Mouse (Mus musculus) forebrain, postnatal 0 days (tissue): ENCODE data around the gene Rasgef1b. TPM values are rescaled to one million over a fixed set of nuclear protein-coding genes. Genes with fewer than 3 reads are reported as not detected.

Source experiments
- ATAC-seq: fragments of 200-750 bp; cut with Nextera tagmentation; 2 replicates; pipeline ENCODE4 v1.8.0; 2017; ENCODE audit warnings: mild to moderate bottlenecking, moderate library complexity
- DNase-seq: peaks from one replicate; pipeline ENCODE4 v3.0.0-alpha.2; 2015
- H3K27ac ChIP-seq: fragments of 300-500 bp; sonication (generic); 2 replicates; pipeline ENCODE4 v1.5.1; 2014; ENCODE audit warnings: low read depth, mild to moderate bottlenecking, antibody characterized with exemption, low read length, moderate library complexity, mixed read lengths
- H3K27me3 ChIP-seq: fragments of 300-500 bp; sonication (generic); 2 replicates; pipeline ENCODE4 v1.6.1; 2014; ENCODE audit warnings: mild to moderate bottlenecking, low read length, mixed read lengths; ENCODE audit not compliant: insufficient read depth
- H3K36me3 ChIP-seq: fragments of 300-500 bp; sonication (generic); 2 replicates; pipeline ENCODE4 v1.6.1; 2014; ENCODE audit warnings: mild to moderate bottlenecking, moderate library complexity; ENCODE audit not compliant: insufficient read depth
- H3K4me1 ChIP-seq: fragments of 300-500 bp; sonication (generic); 2 replicates; pipeline ENCODE4 v1.6.1; 2014; ENCODE audit warnings: antibody characterized with exemption; ENCODE audit not compliant: insufficient read depth
- H3K4me2 ChIP-seq: fragments of 300-500 bp; sonication (generic); 2 replicates; pipeline ENCODE4 v1.6.1; 2014; ENCODE audit warnings: low read depth, mild to moderate bottlenecking, moderate library complexity
- H3K4me3 ChIP-seq: fragments of 300-500 bp; sonication (generic); 2 replicates; pipeline ENCODE4 v1.5.1; 2014; ENCODE audit warnings: low read depth, low read length, mixed read lengths
- H3K9ac ChIP-seq: fragments of 300-500 bp; sonication (generic); 2 replicates; pipeline ENCODE4 v1.6.1; 2014; ENCODE audit warnings: mild to moderate bottlenecking
- H3K9me3 ChIP-seq: fragments of 300-500 bp; sonication (generic); 2 replicates; pipeline ENCODE4 v1.6.1; 2016; ENCODE audit warnings: low read length
- CTCF ChIP-seq: sonication (generic); IDR thresholded peaks from 2 replicates; pipeline ENCODE4 v1.5.1; 2016; ENCODE audit warnings: antibody characterized with exemption, control low read depth, low read depth
- WGBS: fragments of 180-500 bp; shearing (Covaris S2); extraction: QIAGEN DNeasy Blood & Tissue Kit; methylation state at CpG from one replicate; pipeline ENCODE4 v1.1.7; 2014; 5-methylcytosine and 5-hydroxymethylcytosine counted together
- polyA plus RNA-seq: library from polyadenylated mRNA; unstranded; fragments of >200 nt; fragmentation: Nextera tagmentation; extraction: Ambion mirVana; gene quantifications from 2 replicates; pipeline ENCODE4 v1.2.1, GENCODE M21; 2015
- total RNA-seq: library from RNA; depleted of rRNA; stranded (reverse); fragments of >200 nt; gene quantifications from 2 replicates; pipeline ENCODE4 v1.2.3, GENCODE M21; 2014

Rasgef1b gene
- total and polyA plus RNA-seq, 2 experiments from 2014 or later = 49.6 to 51.0 TPM

DNA sequence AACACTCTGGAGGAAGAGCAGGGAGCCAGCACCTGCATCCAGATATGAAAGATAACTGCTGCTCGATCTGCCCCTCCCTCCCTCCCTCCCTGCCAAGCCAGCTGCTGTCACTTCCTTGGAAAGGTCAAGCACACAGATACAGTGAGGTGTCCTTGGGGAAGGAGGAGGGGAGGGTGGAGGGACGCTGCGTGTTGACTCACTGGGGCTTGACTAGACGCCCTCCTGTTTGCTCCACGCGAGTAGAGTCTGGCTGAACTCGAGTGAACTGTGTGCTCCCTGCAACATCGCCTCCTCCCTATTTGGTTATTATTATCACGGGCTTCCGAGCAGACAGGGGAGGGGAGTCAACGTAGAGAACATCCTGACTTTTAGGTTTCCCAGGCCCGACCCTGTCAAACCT, 348.7 kb downstream of the Rasgef1b start:
- Histone ChIP-seq H3K4me1 (0 out of 2 replicates have a peak, but pooled peaks cover 5% of the 10 kb centered on the region), H3K9me3 (no peaks in the 10 kb centered on the region), H3K4me3 (no peak overlapping the region), H3K9ac (no peak overlapping the region), H3K4me2 (no peak overlapping the region), H3K27me3 (no peaks in the 10 kb centered on the region; the same call in 1 of the 2 replicates), H3K27ac (no peak overlapping the region), H3K36me3 (no peaks in the 10 kb centered on the region)
- no peak for DNase-seq
- ATAC-seq = no peak
- TF ChIP-seq CTCF = no peak
- 68% methylated on average over 12 of the region's 12 CpGs for WGBS

DNA sequence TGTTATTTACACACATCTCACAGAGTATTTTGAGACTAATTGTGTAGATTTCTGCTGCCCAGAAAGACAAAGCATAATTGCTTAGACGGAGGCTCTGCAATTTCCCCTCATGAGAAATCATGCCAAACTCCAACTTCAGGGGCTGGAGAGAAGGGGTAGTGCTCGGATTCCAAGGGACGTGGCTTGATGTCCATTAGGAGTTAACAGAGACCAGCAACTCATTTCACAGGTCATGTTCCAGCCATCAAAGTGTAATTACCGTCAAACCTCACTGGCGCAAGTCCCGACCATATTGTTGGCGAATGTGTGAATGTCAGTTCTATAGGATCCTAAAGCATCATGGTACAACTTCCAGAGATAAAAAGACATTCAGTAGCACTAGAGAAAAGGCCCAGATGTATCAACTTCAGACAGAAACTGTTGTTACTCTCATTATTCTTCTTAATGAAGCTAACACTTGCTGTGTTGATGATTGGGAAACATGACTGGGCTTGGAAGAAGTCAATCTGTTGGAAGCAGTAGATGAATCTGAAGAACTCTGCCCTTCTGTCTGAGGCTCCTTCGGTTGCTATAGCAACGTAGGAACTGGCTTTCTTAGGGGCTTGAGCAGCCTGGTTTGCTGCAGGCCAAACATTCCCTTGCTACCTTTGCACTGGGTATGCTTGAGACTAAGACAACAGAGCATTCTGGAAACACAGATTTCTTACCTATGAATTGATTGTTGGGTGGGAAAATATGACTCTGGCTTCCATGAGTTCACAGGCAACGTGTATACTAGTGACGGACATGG, 350.2 kb downstream of the Rasgef1b start:
- H3K9ac ChIP-seq = no peak overlapping the region
- no peaks in the 10 kb centered on the region for H3K9me3 ChIP-seq
- no peak overlapping the region for H3K4me2 ChIP-seq
- no peak for TF ChIP-seq CTCF
- H3K27ac ChIP-seq = no peak overlapping the region
- 45% methylated on average over 11 of the region's 11 CpGs for WGBS
- peak; percentile 45 for DNase-seq
- no peaks in the 10 kb centered on the region for H3K36me3 ChIP-seq
- H3K4me3 ChIP-seq = no peak overlapping the region
- H3K4me1 ChIP-seq = 0 out of 2 replicates have a peak, but pooled peaks cover 5% of the 10 kb centered on the region
- H3K27me3 ChIP-seq = no peaks in the 10 kb centered on the region; the same call in 1 of the 2 replicates
- ATAC-seq = peak; percentile 67

DNA sequence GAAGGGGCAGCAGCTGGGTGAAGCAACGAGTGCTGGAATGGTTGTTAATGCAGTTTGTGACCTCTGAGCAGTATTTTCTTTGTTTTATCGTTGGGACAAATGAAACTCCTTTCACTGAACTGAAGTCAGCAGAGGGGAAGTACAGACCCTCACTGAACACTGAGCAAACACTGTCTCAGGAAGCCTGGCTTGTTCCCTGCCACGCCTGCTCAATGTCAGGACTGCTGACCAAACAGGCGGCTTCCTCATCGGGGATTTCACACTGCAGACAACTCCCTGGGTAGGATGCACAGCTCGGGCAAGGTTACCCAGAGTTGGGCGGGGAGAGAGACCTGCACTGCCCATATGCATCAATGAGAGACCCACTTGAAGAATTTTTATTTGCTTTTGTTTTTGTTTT, 353.1 kb downstream of the Rasgef1b start:
- H3K4me3 ChIP-seq = no peak overlapping the region
- H3K27me3 ChIP-seq = no peaks in the 10 kb centered on the region; the same call in 1 of the 2 replicates
- no peak for TF ChIP-seq CTCF
- no peaks in the 10 kb centered on the region for H3K9me3 ChIP-seq
- no peak overlapping the region for H3K4me2 ChIP-seq
- 0 out of 2 replicates have a peak, but pooled peaks cover 5% of the 10 kb centered on the region for H3K4me1 ChIP-seq
- ATAC-seq = no peak
- no peaks in the 10 kb centered on the region for H3K36me3 ChIP-seq
- 89% methylated on average over 7 of the region's 7 CpGs for WGBS
- H3K9ac ChIP-seq = no peak overlapping the region
- no peak for DNase-seq
- no peak overlapping the region for H3K27ac ChIP-seq

DNA sequence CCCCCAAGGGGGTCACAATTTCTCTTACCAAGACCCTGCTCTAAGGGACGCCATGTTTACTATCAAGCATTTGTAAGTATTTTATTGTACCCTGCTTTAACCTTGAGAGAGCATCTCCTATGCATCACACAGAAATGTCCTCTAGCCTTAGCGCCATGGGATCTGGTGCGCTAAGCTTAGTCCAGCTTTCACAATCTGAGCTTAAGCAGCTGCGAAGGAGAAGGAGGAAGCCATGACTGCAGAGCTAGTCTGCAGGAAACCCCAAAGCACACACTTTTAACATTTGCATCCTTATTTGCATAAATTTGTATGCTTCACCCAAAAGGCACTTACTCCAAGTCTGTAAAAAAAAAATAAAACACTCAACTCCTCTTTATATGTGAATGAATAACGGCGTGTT, 354.4 kb downstream of the Rasgef1b start:
- DNase-seq (no peak), ATAC-seq (no peak)
- Histone ChIP-seq H3K27me3 (no peaks in the 10 kb centered on the region; the same call in 1 of the 2 replicates), H3K4me3 (no peak overlapping the region), H3K9ac (no peak overlapping the region), H3K4me1 (0 out of 2 replicates have a peak, but pooled peaks cover 5% of the 10 kb centered on the region), H3K9me3 (no peaks in the 10 kb centered on the region), H3K36me3 (no peaks in the 10 kb centered on the region), H3K27ac (no peak overlapping the region), H3K4me2 (no peak overlapping the region)
- 76% methylated on average over 6 of the region's 6 CpGs for WGBS
- TF ChIP-seq CTCF = no peak

DNA sequence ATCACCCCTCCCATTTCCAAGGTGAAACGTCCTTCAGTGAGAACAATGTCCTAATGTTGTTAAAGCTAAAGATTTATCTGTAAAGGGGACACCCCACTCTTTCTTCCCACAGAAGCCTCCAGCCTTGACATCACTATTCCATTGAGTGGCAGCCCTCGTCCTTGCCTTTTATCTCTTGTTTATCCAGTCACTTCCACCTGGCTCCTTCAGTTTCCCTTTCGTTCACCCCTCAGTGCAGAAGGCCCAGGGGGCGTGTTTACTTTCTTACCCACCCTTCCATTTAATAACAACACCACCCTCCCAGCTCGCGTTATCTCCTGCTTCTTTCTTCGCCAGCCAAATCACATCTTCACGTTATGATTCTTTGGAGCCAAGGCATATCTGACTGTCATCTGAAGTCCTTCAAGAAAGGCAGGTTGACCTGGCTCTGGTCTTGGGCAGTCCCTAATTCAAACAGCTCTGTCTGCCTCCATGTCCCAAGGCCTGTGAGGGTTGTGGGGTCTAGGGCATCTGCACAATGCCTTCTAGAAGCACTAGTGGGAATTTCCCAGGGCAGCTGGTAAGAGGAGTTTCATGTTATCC, 355.2 kb downstream of the Rasgef1b start:
- no peak for DNase-seq
- H3K36me3 ChIP-seq = no peaks in the 10 kb centered on the region
- no peak overlapping the region for H3K27ac ChIP-seq
- no peak for TF ChIP-seq CTCF
- 85% methylated on average over 8 of the region's 8 CpGs for WGBS
- no peaks in the 10 kb centered on the region for H3K27me3 ChIP-seq
- no peaks in the 10 kb centered on the region for H3K9me3 ChIP-seq
- H3K4me2 ChIP-seq = no peak overlapping the region
- H3K4me1 ChIP-seq = no peaks in the 10 kb centered on the region
- H3K9ac ChIP-seq = no peak overlapping the region
- ATAC-seq = no peak
- H3K4me3 ChIP-seq = no peak overlapping the region

DNA sequence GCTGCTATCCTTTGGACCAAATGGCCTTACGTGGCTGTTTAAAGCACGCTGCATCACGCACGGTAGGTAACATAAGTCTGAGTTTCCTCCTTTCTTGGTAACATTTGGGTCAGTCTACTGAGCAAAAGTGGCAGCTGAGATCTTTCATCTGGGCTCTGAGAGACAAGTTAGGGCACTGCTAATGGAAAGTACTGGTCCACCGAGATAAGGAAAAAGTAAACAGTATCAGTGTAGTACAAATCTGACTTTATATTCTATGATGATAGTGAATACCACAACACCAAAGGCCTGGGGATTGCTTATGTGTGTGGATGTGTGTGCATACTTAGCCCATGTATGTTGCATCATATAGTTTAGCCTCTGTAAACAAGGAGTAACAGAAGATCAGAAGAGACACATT, 358.2 kb downstream of the Rasgef1b start:
- Histone ChIP-seq H3K9me3 (no peaks in the 10 kb centered on the region), H3K36me3 (no peaks in the 10 kb centered on the region), H3K4me3 (no peak overlapping the region), H3K27me3 (no peaks in the 10 kb centered on the region), H3K4me2 (no peak overlapping the region), H3K9ac (no peak overlapping the region), H3K4me1 (no peaks in the 10 kb centered on the region), H3K27ac (no peak overlapping the region)
- TF ChIP-seq CTCF = no peak
- ATAC-seq (no peak), DNase-seq (no peak)
- 92% methylated on average over 5 of the region's 5 CpGs for WGBS

DNA sequence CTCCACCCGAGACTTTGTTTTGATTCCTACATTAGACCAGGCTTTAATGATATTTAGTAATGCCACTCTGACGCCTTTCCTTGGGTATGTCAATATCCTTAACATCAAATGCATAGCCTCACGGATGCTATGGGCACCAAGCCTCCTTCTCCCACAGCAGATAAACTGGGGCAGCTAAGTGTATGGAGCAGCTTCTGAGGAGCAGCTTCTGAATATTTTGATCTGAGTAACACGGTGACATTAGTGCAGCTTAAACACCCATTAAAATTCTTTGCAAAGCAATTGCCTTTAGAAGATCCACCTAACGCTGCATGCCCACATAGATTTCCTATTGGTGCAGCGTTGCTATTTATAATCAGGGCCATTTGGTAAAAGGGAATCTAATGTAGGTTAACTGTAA, 359.6 kb downstream of the Rasgef1b start:
- 79% methylated on average over 6 of the region's 6 CpGs for WGBS
- Histone ChIP-seq H3K4me2 (no peak overlapping the region), H3K27ac (no peak overlapping the region), H3K9me3 (no peaks in the 10 kb centered on the region), H3K4me1 (no peaks in the 10 kb centered on the region), H3K27me3 (no peaks in the 10 kb centered on the region), H3K4me3 (no peak overlapping the region), H3K36me3 (no peaks in the 10 kb centered on the region), H3K9ac (no peak overlapping the region)
- no peak for DNase-seq
- no peak for TF ChIP-seq CTCF
- no peak for ATAC-seq
